Mouse (Mus musculus) left cerebral cortex, adult 8-10 months (tissue): Measurements from ENCODE around the gene Flywch2. TPM values are rescaled to one million over a fixed set of nuclear protein-coding genes. Genes with fewer than 3 reads are reported as not detected.
A peak's percentile ranks its signal among the peaks of the same experiment; 100 is the strongest.

Experiments
- DNase-seq, 2 experiments: peaks; one replicate each; pipeline ENCODE4 v3.0.0; 2022; ENCODE audit warnings: low spot score in 2 of 2
- total RNA-seq, 4 experiments: library from RNA; stranded (reverse); gene quantifications; 2 replicates each; pipeline ENCODE4 v1.2.4; 2022

Gene Flywch2
- total RNA-seq: 10 to 100 TPM; 12.2 to 21.3 (median 17.7) TPM

DNA sequence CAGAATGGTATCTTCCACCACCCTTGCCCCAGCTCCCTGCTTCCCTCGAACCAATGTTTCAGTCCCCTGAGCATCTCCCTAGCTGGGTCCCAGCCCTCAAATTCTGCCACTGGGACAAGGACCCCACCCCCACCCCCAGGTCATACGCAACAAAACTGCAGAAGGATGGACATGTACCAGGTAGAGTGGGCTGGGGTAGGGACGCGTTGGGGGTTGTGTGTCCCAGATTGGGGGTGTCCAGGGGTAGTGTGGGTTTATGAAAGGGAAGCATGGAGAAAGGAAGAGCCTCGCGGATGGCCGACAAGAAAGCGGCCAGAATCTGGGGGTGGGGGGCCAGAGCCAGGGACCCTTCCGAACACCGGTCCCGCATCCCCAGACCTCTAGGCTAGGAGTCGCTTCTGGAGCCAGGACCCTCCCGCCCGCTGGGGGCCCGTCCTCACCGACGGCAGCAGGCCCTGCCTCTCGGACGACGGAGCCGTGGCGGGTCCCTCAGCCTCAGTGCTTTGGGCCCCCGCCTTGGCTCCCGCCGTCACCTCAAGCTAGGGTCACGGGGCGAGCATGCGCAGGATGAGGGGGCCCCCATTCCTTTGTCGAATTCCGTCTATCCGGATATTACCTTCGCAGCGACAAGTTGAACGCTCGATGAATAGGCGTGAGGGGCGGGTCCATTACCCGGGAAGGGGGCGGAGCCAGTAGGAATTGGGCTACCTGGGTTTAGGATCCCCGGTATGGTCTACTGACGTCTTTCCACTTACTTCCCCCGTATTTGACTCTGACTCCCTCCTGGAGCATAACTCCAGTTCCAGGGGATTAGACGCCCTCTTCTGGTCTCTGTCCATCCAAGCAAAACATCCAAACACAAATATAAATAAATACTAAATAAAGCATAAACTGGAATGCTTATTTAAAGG lies at the start of gene Flywch2:
Gene Flywch2, minus strand, starts transcription at position 521 of the 911 bp plus-strand sequence.
- DNase-seq: peak; percentile 66 to 93

DNA sequence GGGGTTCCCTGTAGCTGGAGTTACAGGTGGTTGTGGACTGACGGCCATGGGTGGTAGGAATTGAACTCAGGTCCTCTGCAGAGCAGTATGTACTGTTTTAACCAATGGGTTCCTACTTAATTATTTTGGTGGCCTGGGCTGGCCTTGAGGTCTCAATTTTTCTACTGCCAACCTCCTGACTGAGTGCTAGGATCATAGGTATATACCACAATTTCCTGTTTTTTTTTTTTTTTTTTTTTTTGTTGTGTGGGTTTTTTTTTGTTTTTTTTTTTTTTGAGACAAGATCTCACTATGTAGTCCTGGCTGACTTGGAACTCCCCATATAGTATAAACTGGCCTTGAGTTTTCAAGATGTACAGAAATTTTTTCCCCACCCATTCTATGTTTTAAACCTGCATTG lies 45.3 kb upstream of the Flywch2 start:
- no peak for DNase-seq

DNA sequence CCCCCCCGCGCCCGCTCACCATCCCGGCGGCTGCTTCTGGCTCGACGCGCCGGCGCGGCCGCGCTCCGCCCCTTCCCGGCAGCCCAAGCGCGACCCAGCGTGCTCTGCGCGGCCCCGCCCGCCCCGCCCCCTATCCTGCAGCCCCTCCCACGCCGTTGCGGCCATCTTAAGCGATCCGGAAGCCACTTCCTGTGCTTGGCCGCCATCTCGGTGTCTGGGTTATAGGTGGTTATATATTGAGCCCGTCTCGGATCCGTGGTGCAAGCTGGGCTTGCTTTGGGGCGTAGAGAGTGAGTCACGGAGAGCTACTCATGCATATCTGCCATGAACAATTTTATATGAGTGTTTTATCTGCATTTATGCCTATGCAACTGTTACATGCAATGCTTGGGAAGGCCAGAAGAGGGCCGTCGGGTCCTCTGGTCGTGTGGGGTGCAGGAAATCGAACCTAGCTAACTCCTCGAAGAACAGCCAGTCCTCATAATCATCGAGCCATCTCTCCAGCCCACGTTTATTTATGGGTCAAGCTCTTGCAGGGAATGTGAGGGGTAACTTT lies 43.3 kb upstream of the Flywch2 start, which contains the start of gene Elob:
Gene Elob, minus strand, starts transcription at position 73 of the 556 bp plus-strand sequence.
- peak; percentile 81 to 88 for DNase-seq

DNA sequence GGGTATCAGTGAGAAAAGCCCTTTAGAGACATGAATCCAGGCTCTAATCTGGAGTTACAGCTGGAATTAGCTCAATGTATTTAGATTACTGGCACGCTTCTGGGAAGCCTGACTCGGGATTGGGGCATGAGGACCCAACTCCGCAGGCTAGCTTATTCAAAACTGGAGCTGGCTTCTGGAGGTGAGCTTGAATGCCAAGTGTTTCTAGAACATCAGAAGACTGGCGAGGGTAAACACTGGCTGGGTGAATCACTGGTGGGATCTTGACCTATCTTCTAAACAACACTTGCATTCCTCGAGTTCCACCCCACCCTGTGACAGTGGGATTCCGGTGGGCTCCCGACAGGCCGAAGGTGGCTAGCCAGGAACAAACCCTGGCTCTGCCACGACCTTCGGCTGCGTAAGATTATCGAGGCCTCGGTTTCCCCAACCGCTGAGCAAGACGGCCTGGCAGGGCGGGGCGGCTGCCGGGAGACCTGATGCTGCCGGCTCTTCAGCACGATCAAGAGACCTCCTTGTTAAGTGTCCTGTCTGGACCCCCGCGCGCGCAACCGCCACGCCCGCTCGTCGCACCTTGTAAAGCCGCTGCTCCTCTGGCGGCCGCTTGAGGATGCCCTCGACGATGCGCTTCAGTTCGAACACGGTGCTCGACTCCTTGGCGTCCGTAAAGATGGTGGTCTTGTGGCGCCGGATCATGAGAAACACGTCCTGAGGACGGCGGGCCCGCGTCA lies 42.6 kb upstream of the Flywch2 start:
- peak; percentile 43 to 58 for DNase-seq

DNA sequence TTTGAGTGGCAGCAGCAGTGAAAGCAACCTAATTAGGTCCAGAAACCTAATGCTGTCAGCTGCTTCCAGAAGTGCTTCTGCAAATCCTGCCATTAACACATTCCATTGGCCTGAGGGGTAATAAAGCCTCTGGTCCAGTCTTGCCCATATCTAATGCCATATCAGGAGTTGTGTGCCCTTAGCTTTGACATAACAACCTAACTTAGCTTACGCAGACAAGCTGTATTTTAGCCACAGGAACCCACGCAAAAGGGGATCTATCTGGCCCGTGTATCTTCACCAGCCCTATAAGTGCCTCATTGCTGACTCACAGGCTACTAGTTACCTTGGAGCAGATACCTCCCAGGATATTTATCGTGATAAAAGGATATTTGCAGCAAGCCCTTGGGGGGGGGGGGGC lies 39.7 kb upstream of the Flywch2 start:
- no peak for DNase-seq

DNA sequence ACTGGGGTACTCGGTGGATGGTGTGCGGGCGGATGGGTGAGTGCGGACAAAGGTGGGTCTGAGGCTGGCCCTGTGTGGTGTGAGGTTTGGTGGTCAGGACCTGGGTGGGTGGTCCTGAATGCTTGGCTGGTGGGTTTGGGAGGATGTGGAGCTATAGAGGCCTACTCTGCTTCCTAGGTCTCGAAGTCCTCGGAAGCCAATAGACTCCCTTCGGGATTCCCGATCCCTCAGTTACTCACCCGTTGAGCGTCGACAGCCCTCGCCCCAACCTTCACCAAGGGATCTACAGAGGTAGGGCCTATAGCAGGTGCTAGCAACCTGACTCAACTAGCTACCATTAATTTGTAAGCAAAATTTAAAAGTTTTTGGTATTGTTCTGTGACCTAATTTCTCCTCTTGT lies 37.7 kb upstream of the Flywch2 start:
- no peak for DNase-seq

DNA sequence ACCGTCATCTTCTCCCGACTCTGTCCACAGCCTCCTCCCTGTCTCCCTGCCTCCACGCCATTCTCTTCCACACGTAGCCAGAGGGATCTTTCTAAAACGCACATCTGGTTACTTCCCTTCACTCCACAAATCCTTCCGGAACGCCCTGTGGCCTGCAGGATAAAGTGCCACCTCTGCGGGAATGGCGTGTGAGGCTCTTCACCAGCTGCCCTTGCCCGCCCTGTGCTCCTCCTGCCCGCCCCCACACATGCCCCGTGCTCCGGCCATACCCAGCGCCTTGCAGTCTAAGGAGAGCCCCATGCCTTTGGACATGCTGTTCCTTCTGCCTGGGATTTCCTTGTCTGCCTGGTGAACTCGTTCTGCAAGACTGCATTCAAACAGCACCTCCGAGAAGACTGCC lies 37.1 kb upstream of the Flywch2 start:
- DNase-seq: no peak

DNA sequence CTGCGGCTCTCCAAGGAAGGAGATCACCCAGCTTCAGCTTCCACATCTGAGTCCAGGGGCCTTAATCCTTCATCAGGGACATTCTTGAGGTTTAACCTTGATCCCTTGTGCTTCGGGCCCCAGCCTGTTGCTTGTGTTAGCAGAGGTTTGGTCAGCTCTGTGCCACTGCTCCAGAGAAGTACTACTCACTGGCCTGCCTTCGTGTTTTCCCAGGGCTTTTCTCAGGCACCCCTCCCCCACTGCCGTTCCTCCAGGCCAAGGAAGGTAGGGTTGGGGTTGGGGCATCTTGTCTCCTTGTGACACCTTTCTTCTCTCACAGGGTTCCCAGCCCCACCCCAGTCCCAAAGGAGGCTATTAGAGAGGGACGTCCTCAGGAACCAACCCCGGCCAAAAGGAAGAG lies 36.2 kb upstream of the Flywch2 start:
- no peak for DNase-seq

DNA sequence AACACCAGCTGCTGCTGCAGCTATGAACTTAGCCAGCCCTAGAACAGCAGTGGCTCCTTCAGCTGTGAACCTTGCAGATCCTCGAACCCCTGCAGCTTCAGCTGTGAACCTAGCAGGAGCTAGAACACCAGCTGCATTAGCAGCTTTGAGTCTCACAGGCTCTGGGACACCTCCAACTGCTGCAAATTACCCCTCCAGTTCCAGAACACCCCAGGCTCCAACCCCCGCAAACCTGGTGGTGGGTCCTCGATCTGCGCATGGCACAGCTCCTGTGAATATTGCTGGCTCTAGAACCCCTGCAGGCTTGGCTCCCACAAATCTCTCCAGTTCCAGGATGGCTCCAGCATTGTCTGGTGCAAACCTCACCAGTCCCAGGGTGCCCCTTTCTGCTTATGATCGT lies 34.9 kb upstream of the Flywch2 start:
- DNase-seq: no peak

DNA sequence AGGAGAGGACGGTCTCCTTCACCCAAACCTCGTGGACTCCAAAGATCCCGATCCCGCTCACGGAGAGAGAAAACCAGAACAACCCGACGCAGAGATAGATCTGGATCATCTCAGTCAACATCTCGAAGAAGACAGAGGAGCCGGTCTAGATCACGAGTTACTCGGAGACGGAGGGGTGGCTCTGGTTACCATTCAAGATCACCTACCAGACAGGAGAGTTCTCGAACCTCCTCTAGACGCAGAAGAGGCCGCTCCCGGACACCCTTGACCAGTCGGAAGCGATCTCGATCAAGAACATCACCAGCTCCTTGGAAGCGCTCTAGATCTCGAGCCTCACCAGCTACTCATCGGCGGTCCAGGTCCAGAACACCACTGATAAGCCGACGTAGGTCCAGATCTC lies 33.4 kb upstream of the Flywch2 start:
- no peak for DNase-seq

DNA sequence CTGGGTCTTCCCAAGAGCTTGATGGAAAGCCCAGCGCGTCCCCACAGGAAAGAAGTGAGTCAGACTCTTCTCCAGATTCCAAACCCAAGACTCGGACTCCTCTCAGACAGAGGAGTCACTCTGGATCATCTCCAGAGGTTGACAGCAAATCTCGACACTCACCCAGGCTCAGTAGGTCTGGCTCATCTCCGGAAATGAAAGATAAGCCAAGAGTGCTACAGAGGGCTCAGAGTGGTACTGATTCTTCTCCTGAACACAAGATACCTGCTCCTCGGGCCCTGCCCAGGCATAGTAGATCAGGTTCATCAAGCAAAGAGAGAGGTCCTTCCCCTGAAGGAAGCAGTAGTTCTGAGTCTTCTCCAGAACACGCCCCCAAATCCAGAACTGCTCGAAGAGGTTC lies 32.7 kb upstream of the Flywch2 start:
- DNase-seq: no peak

DNA sequence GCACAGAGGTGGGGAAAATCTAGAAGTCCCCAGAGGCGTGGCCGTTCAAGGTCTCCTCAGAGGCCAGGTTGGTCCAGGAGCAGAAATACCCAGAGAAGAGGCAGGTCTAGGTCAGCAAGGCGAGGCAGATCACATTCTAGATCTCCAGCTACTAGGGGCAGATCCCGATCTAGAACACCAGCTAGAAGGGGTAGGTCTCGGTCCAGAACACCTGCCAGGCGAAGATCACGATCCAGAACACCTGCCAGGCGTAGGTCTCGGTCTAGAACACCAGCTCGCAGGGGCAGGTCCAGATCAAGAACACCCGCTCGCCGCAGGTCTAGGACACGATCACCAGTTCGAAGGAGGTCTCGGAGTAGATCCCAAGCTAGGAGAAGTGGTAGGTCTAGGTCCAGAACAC lies 29.8 kb upstream of the Flywch2 start:
- DNase-seq: no peak

DNA sequence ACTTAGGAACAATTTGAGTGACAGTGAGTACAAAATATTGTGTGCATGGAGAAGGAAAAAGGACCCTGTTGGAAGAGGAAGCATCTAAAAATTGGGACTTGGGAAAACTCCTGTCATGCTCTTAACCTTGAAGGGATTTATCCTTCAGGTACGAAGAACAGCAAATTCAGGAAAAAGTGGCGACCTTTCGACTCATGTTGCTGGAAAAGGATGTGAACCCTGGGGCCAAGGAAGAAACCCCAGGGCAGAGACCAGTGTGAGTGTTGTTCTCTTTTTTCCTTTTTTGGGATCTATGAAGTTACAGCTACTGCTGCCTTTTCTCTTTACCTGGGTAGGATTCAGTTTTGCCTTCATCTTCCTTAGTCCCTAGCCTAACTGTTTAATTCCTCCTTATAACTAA lies 22.0 kb upstream of the Flywch2 start:
- no peak for DNase-seq

DNA sequence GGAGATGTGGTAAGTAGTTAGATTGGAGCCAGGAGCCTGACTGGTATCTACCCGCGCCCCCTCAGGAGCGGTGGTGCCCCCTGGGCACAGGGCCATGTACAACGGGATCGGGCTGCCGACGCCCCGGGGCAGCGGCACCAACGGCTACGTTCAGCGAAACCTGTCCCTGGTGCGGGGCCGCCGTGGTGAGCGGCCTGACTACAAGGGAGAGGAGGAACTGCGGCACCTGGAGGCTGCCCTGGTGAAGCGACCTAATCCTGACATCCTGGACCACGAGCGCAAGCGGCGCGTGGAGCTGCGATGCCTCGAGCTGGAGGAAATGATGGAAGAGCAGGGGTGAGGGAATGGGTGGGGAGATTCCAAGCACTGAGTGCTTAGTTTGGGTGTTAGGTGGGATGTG lies 21.0 kb upstream of the Flywch2 start:
- DNase-seq: no peak

DNA sequence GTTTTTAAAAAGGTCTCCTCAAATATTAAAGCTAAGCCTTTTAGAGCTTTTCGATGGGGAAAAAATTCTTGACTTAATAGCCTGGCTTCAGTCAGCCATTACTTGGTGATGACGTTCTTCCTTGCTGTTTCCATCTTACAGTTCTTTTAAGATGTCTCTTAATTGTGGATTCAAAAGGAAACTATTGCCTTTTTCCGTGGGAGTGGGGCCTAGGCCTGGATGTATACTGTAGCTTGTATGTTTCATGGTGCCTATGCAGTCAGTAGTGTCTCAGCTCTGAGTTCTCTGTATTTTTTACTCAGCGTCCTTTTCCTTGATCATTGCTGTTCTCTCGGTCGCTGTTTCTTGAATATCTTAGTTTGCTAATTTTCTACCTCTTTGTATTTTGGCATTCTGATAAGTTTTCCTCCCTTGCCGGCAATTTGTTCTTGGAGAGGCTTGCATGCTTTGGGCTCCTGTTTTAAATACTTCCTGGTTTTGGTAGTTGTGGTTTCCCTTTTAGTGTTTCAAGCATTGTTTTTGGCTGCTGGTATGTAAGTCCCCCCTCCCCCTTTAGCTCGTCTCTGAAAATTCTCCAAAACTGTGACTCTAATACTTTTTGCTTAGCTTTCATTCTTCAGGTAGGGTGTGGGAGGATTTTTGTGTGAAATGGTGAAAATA lies 18.7 kb upstream of the Flywch2 start:
- no peak for DNase-seq

DNA sequence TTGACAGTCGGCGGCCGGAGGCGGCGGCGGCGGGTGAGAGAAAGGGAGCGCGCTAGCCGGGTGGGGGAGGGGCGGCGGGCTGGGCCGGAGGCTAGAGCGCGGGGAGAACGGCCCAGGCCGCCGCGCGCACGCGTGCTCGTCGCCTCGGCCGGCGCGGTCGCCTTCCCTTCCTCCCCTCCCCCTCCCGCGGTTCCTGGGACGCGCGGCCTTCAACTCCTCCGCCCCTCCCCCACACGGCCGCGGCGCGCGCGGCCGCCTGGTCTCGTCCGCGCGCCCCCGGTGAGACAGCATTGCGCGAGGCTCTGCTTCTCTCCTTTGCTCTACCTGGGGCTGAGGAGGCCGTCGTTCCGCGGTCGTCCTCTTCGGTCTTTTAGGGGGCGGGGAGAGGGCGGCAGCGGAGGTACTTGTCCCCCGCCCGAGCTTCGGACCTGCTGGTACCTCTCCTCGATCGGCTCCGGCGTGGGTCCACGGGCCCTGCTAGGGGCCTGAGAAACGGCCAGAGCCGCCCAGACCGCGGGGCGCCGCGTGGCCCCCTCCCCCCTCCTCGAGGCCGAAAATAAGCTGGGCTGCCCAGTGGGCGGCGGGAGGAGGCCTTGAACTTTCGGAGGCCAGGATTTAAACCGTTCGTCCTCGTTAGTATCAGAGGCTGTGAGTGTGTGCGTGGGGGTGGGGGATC lies 17.6 kb upstream of the Flywch2 start:
- peak in 1 of 2 experiments; percentile 66 for DNase-seq

DNA sequence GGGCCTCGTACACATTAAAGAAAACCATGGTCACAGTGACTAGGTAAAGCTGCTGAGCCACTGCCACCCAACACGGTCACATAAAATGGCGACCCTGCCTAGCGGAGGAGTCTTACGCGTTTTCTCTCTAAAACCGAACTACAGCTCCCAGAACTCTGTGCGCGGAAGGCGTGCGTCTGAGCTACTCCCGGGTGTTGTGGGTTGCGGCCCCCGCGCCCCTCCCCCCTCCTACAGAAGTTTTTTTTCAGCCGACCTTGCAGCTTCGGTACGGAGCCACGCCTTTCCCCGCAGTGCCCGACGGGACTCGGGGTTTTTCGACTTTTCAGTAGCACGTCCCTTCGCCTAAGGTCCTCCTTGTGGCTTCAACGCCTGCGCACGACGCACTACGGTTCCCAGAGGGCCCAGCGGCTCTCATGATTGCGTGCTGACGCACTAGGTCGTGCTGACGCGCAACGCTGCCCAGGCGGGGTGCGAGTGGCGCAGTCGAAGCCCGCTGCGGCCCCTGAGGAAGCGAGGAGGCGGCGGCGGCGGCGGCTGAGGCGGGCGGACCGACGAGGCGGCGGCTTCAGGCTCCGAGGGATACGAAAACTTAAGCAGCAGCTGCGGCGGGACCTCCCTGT lies 17.0 kb upstream of the Flywch2 start:
- peak; percentile 94 to 99 for DNase-seq

DNA sequence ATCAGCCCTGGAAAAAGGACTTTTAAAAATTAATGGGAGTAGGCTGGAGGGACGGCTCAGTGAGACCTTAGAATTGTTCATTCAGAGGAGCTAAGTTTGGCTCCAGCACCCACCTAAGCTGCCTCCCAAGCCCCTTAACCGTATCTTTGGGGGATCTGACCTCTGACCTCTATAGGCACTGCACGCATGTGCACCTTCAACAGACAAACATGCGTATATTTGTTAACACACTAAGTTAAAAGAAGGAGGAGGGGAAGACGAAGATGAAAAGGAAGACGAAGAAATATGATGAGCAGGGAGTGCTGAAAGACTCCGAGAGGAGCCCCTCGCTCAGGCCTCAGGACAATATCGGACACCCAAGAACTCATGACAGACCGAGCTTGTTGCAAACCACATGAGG lies 15.7 kb upstream of the Flywch2 start:
- no peak for DNase-seq

DNA sequence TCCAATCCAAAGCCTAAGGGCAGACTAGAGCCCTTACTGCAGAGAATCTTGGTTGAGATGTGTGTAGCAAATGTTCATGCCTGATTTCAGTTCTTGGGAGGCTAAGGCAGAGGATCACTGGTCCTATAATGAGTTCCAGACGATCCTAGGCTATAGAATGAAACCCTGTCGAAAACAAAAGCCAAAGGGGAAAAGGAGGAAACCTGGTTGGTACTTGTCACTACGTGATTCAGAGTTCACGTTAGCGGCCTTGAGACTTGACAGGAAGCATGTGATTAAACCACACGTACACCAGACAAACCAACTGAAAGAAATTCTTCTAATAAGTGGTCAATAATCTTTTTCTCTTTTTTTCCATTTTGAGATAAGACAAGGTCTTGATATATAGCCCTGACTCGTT lies 11.4 kb upstream of the Flywch2 start:
- DNase-seq: no peak

DNA sequence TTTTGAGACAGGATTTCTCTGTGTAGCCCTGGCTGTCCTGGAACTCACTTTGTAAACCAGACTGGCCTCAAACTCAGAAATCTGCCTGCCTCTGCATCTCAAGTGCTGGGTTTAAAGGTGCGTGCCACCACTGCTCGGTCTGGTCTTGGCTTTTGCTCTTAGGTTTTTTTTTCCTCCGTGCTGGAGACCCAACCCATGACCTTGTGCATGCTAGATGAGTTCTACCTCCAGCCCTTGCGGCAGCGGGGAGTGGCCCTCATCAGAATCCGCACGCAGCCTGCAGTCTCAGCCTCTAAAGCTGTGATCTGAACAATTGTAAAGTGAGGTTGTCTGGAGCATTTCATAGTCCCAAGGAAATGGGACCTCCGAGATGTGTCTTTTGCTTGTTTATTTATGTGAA lies 9.4 kb upstream of the Flywch2 start:
- no peak for DNase-seq

DNA sequence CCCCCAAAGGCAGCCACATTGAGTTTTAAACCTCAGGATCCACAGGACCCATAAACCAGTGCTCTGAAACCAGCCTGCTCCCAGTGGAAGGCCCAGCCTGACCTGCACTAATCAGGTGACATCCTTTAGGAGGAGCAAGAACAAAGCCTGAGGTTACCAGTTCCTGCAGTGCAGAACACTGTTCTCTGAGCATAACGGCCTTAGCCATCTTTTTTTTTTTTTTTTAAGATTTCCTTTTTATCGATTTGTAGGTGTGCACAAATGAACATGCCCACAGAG lies 5.1 kb upstream of the Flywch2 start:
- DNase-seq: no peak
